Mouse (Mus musculus): ENCODE data around the gene Setd7. TPM values are rescaled to one million over a fixed set of nuclear protein-coding genes. Genes with fewer than 3 reads are reported as not detected.
A peak's percentile ranks its signal among the peaks of the same experiment; 100 is the strongest.

The Setd7 gene
- polyA plus RNA-seq, 1 experiment from 2014 or later, result 8.4 TPM

GRCm38 (mm10) chr3:51494466-51494865 is 66.2 kb downstream of the Setd7 start:
- Histone ChIP-seq H3K27me3 (ENCODE audit: control insufficient read depth, insufficient read depth, low read length) (no peaks in the 10 kb centered on the region), H3K9ac (ENCODE audit: low read depth, low read length) (no peak overlapping the region), H3K27ac (ENCODE audit: low read depth, low read length) (no peak overlapping the region), H3K4me2 (no peak overlapping the region), H3K4me1 (ENCODE audit: control insufficient read depth, insufficient read depth, low read length) (no peaks in the 10 kb centered on the region), H3K36me3 (ENCODE audit: control insufficient read depth, insufficient read depth, low read length) (peaks cover 10% of the 10 kb centered on the region), H3K4me3 (ENCODE audit: low read depth, low read length) (no peak overlapping the region), H3K9me3 (replicated peaks; ENCODE audit: control insufficient read depth, low read length) (no peaks in the 10 kb centered on the region)
- 86% methylated on average over 2 of the region's 2 CpGs for WGBS (ENCODE audit: insufficient replicate concordance)
- ATAC-seq (replicated peaks; ENCODE audit: insufficient number of reproducible peaks, low FRiP score, low TSS enrichment), result no peak

DNA sequence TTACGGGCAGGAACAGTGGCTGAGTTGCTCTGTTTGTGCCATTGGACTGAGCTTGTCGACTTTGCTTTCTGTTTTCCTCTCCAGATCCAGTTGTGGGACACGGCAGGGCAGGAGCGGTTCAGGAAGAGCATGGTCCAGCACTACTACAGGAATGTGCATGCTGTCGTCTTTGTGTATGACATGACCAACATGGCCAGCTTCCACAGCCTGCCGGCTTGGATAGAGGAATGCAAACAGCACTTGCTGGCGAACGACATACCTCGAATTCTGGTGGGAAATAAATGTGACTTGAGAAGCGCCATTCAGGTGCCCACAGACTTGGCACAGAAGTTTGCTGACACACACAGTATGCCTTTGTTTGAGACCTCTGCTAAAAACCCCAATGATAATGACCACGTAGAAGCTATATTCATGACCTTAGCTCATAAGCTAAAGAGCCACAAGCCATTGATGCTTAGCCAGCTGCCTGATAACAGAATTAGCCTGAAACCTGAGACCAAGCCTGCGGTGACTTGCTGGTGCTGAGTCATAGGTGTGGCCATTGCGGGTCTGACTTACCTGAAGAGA is 67.3 kb downstream of the Setd7 start:
- H3K9me3 ChIP-seq (replicated peaks; ENCODE audit: control insufficient read depth, low read length), result no peaks in the 10 kb centered on the region
- no peak overlapping the region for H3K9ac ChIP-seq (ENCODE audit: low read depth, low read length)
- no peak overlapping the region for H3K4me3 ChIP-seq (ENCODE audit: low read depth, low read length)
- H3K27ac ChIP-seq (ENCODE audit: low read depth, low read length), result no peak overlapping the region
- H3K4me1 ChIP-seq (ENCODE audit: control insufficient read depth, insufficient read depth, low read length), result no peaks in the 10 kb centered on the region
- no peak for ATAC-seq (replicated peaks; ENCODE audit: insufficient number of reproducible peaks, low FRiP score, low TSS enrichment)
- no peak overlapping the region for H3K4me2 ChIP-seq
- H3K27me3 ChIP-seq (ENCODE audit: control insufficient read depth, insufficient read depth, low read length), result no peaks in the 10 kb centered on the region
- 71% methylated on average over 13 of the region's 13 CpGs for WGBS (ENCODE audit: insufficient replicate concordance)
- H3K36me3 ChIP-seq (ENCODE audit: control insufficient read depth, insufficient read depth, low read length), result peaks cover 10% of the 10 kb centered on the region

GRCm38 (mm10) chr3:51490088-51490753 is 70.5 kb downstream of the Setd7 start:
- Histone ChIP-seq H3K36me3 (ENCODE audit: control insufficient read depth, insufficient read depth, low read length) (peaks cover 10% of the 10 kb centered on the region; the same call in 1 of the 2 replicates), H3K4me2 (no peak overlapping the region), H3K9ac (ENCODE audit: low read depth, low read length) (no peak overlapping the region), H3K4me3 (ENCODE audit: low read depth, low read length) (no peak overlapping the region), H3K9me3 (replicated peaks; ENCODE audit: control insufficient read depth, low read length) (no peaks in the 10 kb centered on the region), H3K4me1 (ENCODE audit: control insufficient read depth, insufficient read depth, low read length) (peaks cover 3% of the 10 kb centered on the region), H3K27ac (ENCODE audit: low read depth, low read length) (no peak overlapping the region), H3K27me3 (ENCODE audit: control insufficient read depth, insufficient read depth, low read length) (no peaks in the 10 kb centered on the region)
- no peak for ATAC-seq (replicated peaks; ENCODE audit: insufficient number of reproducible peaks, low FRiP score, low TSS enrichment)
- 88% methylated on average over 7 of the region's 7 CpGs for WGBS (ENCODE audit: insufficient replicate concordance)

DNA sequence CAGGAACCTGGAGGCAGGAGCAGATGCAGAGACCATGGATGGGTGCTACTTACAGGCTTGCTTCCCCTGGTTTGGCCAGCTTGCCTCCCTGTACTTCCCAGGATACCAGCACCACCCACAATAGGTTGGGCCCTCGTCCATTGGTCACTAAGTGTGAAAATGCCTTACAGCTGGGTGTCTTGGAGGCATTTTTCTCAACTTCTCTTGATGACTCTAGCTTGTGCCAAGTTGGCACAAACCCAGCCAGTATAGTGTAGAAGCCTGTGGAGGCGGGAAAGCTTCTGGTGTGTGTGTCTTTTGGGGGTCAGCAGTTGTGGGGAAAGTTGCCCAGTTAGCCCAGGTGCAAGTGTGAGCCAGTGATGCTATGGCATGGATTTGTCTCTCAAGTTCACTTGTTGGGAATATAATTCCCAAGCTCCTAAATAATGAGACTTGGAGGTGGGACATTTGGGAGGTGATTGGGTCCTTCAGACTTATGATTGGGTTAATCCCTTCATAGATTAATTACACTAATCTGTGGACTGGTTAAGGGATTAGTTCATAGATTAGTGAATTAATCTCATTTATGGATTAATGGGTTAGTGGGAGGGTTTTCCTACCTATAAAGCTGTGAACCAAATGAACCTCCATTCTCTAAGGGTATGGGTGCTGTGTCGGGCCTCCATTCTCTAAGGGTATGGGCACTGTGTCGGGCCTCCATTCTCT is 74.0 kb downstream of the Setd7 start:
- H3K9me3 ChIP-seq (replicated peaks; ENCODE audit: control insufficient read depth, low read length), result no peaks in the 10 kb centered on the region
- no peak overlapping the region for H3K4me2 ChIP-seq
- WGBS (ENCODE audit: insufficient replicate concordance), result 80% methylated on average over 4 of the region's 4 CpGs
- H3K36me3 ChIP-seq (ENCODE audit: control insufficient read depth, insufficient read depth, low read length), result no peaks in the 10 kb centered on the region
- ATAC-seq (replicated peaks; ENCODE audit: insufficient number of reproducible peaks, low FRiP score, low TSS enrichment), result no peak
- H3K4me3 ChIP-seq (ENCODE audit: low read depth, low read length), result no peak overlapping the region
- peaks cover 14% of the 10 kb centered on the region for H3K4me1 ChIP-seq (ENCODE audit: control insufficient read depth, insufficient read depth, low read length)
- H3K9ac ChIP-seq (ENCODE audit: low read depth, low read length), result no peak overlapping the region
- no peaks in the 10 kb centered on the region for H3K27me3 ChIP-seq (ENCODE audit: control insufficient read depth, insufficient read depth, low read length)
- H3K27ac ChIP-seq (ENCODE audit: low read depth, low read length), result no peak overlapping the region

- Histone ChIP-seq H3K9ac (ENCODE audit: low read depth, low read length) (0 out of 2 replicates have a peak overlapping the region, but pooled peaks have one; percentile 88), H3K27me3 (ENCODE audit: control insufficient read depth, insufficient read depth, low read length) (no peaks in the 10 kb centered on the region), H3K4me2 (peak overlapping the region; percentile 74), H3K9me3 (replicated peaks; ENCODE audit: control insufficient read depth, low read length) (no peaks in the 10 kb centered on the region), H3K36me3 (ENCODE audit: control insufficient read depth, insufficient read depth, low read length) (no peaks in the 10 kb centered on the region), H3K27ac (ENCODE audit: low read depth, low read length) (no peak overlapping the region), H3K4me3 (ENCODE audit: low read depth, low read length) (peak overlapping the region; percentile 61), H3K4me1 (ENCODE audit: control insufficient read depth, insufficient read depth, low read length) (peaks cover 14% of the 10 kb centered on the region)
- ATAC-seq (replicated peaks; ENCODE audit: insufficient number of reproducible peaks, low FRiP score, low TSS enrichment), result no peak
- WGBS (ENCODE audit: insufficient replicate concordance), result 73% methylated on average over 4 of the region's 4 CpGs
These were observed 75.3 kb downstream of the Setd7 start for GRCm38 (mm10) chr3:51485347-51485746.

DNA sequence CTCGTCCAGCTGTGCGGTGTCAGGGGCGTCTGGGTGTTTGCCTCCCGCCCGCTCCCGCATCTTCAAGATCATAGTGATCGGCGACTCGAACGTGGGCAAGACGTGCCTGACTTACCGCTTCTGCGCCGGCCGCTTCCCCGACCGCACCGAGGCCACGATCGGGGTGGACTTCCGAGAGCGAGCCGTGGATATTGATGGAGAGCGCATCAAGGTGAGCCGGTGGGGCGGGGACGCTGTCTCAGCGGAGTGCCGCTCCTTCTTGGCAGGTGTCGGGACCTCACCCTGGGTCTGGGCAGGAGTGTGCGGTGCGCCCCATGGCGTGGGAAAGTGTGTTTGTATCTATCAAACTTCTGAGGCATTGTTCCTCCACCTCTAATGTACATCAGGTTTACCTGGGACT is 76.3 kb downstream of the Setd7 start:
- H3K36me3 ChIP-seq (ENCODE audit: control insufficient read depth, insufficient read depth, low read length), result no peaks in the 10 kb centered on the region
- H3K4me1 ChIP-seq (ENCODE audit: control insufficient read depth, insufficient read depth, low read length), result peaks cover 14% of the 10 kb centered on the region
- H3K4me2 ChIP-seq, result peak overlapping the region; percentile 74
- H3K4me3 ChIP-seq (ENCODE audit: low read depth, low read length), result peak overlapping the region; percentile 61
- H3K27me3 ChIP-seq (ENCODE audit: control insufficient read depth, insufficient read depth, low read length), result no peaks in the 10 kb centered on the region
- peak overlapping the region; percentile 88 for H3K27ac ChIP-seq (ENCODE audit: low read depth, low read length)
- under 1% methylated on average over 33 of the region's 33 CpGs for WGBS (ENCODE audit: insufficient replicate concordance)
- ATAC-seq (replicated peaks; ENCODE audit: insufficient number of reproducible peaks, low FRiP score, low TSS enrichment), result peak; percentile 49
- peak overlapping the region; percentile 88 for H3K9ac ChIP-seq (ENCODE audit: low read depth, low read length)
- no peaks in the 10 kb centered on the region for H3K9me3 ChIP-seq (replicated peaks; ENCODE audit: control insufficient read depth, low read length)

GRCm38 (mm10) chr3:51483741-51484359 is 76.8 kb downstream of the Setd7 start, which contains the start of gene Rab33b:
TSS of gene Rab33b (plus strand) at chr3:51483920.
- Histone ChIP-seq H3K36me3 (ENCODE audit: control insufficient read depth, insufficient read depth, low read length) (no peaks in the 10 kb centered on the region), H3K27me3 (ENCODE audit: control insufficient read depth, insufficient read depth, low read length) (no peaks in the 10 kb centered on the region), H3K27ac (ENCODE audit: low read depth, low read length) (peak within 1 kb of the TSS; percentile 88), H3K4me2 (peak within 1 kb of the TSS; percentile 74), H3K4me1 (ENCODE audit: control insufficient read depth, insufficient read depth, low read length) (peaks cover 14% of the 10 kb centered on the region), H3K9ac (ENCODE audit: low read depth, low read length) (peak within 1 kb of the TSS; percentile 88), H3K4me3 (ENCODE audit: low read depth, low read length) (peak within 1 kb of the TSS; percentile 61), H3K9me3 (replicated peaks; ENCODE audit: control insufficient read depth, low read length) (no peaks in the 10 kb centered on the region)
- WGBS (ENCODE audit: insufficient replicate concordance), result under 1% methylated on average over 69 of the region's 70 CpGs
- peak; percentile 93 for ATAC-seq (replicated peaks; ENCODE audit: insufficient number of reproducible peaks, low FRiP score, low TSS enrichment)

DNA sequence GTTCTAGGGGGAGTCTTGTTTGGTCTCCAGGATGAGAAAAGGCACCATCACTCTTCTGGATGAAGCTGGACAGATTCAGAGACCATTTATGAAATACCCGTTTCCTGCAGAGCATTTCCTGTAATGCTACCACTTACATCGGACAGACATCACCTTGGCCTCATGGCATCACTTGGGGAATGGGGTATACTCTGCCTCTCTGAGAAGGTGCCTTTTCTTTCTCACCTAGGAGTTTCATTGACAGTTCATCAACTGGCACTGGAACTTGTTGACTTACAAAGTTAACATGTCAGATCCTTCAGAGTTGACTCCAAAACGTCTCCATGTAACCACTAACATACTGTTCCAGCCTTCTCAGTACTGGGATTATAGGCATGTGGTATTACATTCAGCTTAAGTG is 77.9 kb downstream of the Setd7 start:
- Histone ChIP-seq H3K4me1 (ENCODE audit: control insufficient read depth, insufficient read depth, low read length) (peaks cover 14% of the 10 kb centered on the region), H3K36me3 (ENCODE audit: control insufficient read depth, insufficient read depth, low read length) (no peaks in the 10 kb centered on the region), H3K27ac (ENCODE audit: low read depth, low read length) (peak overlapping the region; percentile 88; the same call in 1 of the 2 replicates), H3K27me3 (ENCODE audit: control insufficient read depth, insufficient read depth, low read length) (no peaks in the 10 kb centered on the region), H3K4me2 (peak overlapping the region; percentile 74), H3K9me3 (replicated peaks; ENCODE audit: control insufficient read depth, low read length) (no peaks in the 10 kb centered on the region), H3K4me3 (ENCODE audit: low read depth, low read length) (peak overlapping the region; percentile 61), H3K9ac (ENCODE audit: low read depth, low read length) (peak overlapping the region; percentile 88)
- WGBS (ENCODE audit: insufficient replicate concordance), result 64% methylated on average over 3 of the region's 3 CpGs
- ATAC-seq (replicated peaks; ENCODE audit: insufficient number of reproducible peaks, low FRiP score, low TSS enrichment), result no peak

Measured in heart, embryonic 11.5 days (tissue).